Mouse (Mus musculus) bone marrow macrophage, adult 2 months (primary cell): ENCODE data around the gene Myh10.

ENCODE experiments used
- CTCF ChIP-seq: IDR thresholded peaks from 2 replicates; pipeline ENCODE4 v1.5.1; 2012; ENCODE audit warnings: low read depth, mild to moderate bottlenecking, low read length, moderate library complexity
- POLR2A ChIP-seq: IDR thresholded peaks from 2 replicates; pipeline ENCODE4 v1.6.1; 2012; ENCODE audit warnings: mild to moderate bottlenecking, low read depth, low read length, borderline replicate concordance

- TF ChIP-seq CTCF (no peak), POLR2A (no peak)
Measured at GRCm38 (mm10) chr11:68704258-68704657, 12.9 kb downstream of the Myh10 start.
